Mouse (Mus musculus): Measurements from ENCODE around the gene BC053393. TPM values are rescaled to one million over a fixed set of nuclear protein-coding genes. Genes with fewer than 3 reads are reported as not detected.
"Not testable (repeated sequence)": the region's sequence is repeated elsewhere in the genome, so short reads cannot be mapped to it uniquely, and the experiment has no call there.

Gene BC053393
- polyA plus RNA-seq, 1 experiment from 2014 or later: not detected

- Histone ChIP-seq H3K36me3 (no peaks in the 10 kb centered on the region), H3K4me3 (replicated peaks) (no peak overlapping the region), H3K9me3 (no peaks in the 10 kb centered on the region), H3K9ac (replicated peaks) (no peak overlapping the region), H3K27me3 (no peaks in the 10 kb centered on the region), H3K4me1 (replicated peaks) (no peaks in the 10 kb centered on the region), H3K4me2 (replicated peaks) (no peak overlapping the region), H3K27ac (no peak overlapping the region)
- no peak for ATAC-seq
- WGBS: 85% methylated on average over 3 of the region's 3 CpGs
Observed at GRCm38 (mm10) chr11:46580428-46580827, 9.1 kb downstream of the BC053393 start.

GRCm38 (mm10) chr11:46582741-46583140 is 11.4 kb downstream of the BC053393 start:
- Histone ChIP-seq H3K9me3 (no peaks in the 10 kb centered on the region), H3K4me1 (replicated peaks) (no peaks in the 10 kb centered on the region), H3K36me3 (no peaks in the 10 kb centered on the region), H3K27me3 (no peaks in the 10 kb centered on the region), H3K9ac (replicated peaks) (no peak overlapping the region), H3K27ac (no peak overlapping the region), H3K4me3 (replicated peaks) (no peak overlapping the region), H3K4me2 (replicated peaks) (no peak overlapping the region)
- ATAC-seq: no peak
- WGBS: 80% methylated on average over 5 of the region's 5 CpGs

- H3K9ac ChIP-seq (replicated peaks): no peak overlapping the region
- no peaks in the 10 kb centered on the region for H3K36me3 ChIP-seq
- H3K4me1 ChIP-seq (replicated peaks): no peaks in the 10 kb centered on the region
- no peaks in the 10 kb centered on the region for H3K27me3 ChIP-seq
- H3K4me3 ChIP-seq (replicated peaks): no peak overlapping the region
- WGBS: 94% methylated on average over 2 of the region's 2 CpGs
- no peak for ATAC-seq
- H3K9me3 ChIP-seq: no peaks in the 10 kb centered on the region
- no peak overlapping the region for H3K4me2 ChIP-seq (replicated peaks)
- no peak overlapping the region for H3K27ac ChIP-seq
Observed at GRCm38 (mm10) chr11:46592416-46592815, 21.1 kb downstream of the BC053393 start.

GRCm38 (mm10) chr11:46619929-46620328 is 48.6 kb downstream of the BC053393 start:
- Histone ChIP-seq H3K9me3 (no peaks in the 10 kb centered on the region), H3K27ac (no peak overlapping the region), H3K4me1 (replicated peaks) (no peaks in the 10 kb centered on the region), H3K9ac (replicated peaks) (no peak overlapping the region), H3K4me3 (replicated peaks) (no peak overlapping the region), H3K27me3 (no peaks in the 10 kb centered on the region), H3K36me3 (no peaks in the 10 kb centered on the region), H3K4me2 (replicated peaks) (no peak overlapping the region)
- no peak for ATAC-seq
- 87% methylated on average over 1 of the region's 1 CpGs for WGBS

- H3K27ac ChIP-seq: no peak overlapping the region
- 77% methylated on average over 7 of the region's 7 CpGs for WGBS
Observed at GRCm38 (mm10) chr11:46620414-46621168, 49.3 kb downstream of the BC053393 start.

GRCm38 (mm10) chr11:46629211-46629795 is 58.0 kb downstream of the BC053393 start, which contains the start of gene Dppa1:
TSS of gene Dppa1 (minus strand) at chr11:46629261.
- H3K9ac ChIP-seq (replicated peaks): no peak within 1 kb of the TSS
- WGBS: 90% methylated on average over 2 of the region's 2 CpGs
- no peaks in the 10 kb centered on the region for H3K36me3 ChIP-seq
- H3K27me3 ChIP-seq: no peaks in the 10 kb centered on the region
- no peaks in the 10 kb centered on the region for H3K9me3 ChIP-seq
- no peaks in the 10 kb centered on the region for H3K4me1 ChIP-seq (replicated peaks)
- H3K4me2 ChIP-seq (replicated peaks): no peak within 1 kb of the TSS
- no peak within 1 kb of the TSS for H3K4me3 ChIP-seq (replicated peaks)
- no peak for ATAC-seq
- no peak within 1 kb of the TSS for H3K27ac ChIP-seq

More at GRCm38 (mm10) chr11:46620414-46621168, 49.3 kb downstream of the BC053393 start:
- Histone ChIP-seq H3K36me3 (no peaks in the 10 kb centered on the region), H3K9ac (replicated peaks) (no peak overlapping the region), H3K27me3 (no peaks in the 10 kb centered on the region), H3K4me1 (replicated peaks) (no peaks in the 10 kb centered on the region), H3K4me3 (replicated peaks) (no peak overlapping the region), H3K9me3 (no peaks in the 10 kb centered on the region), H3K4me2 (replicated peaks) (no peak overlapping the region)
- ATAC-seq: no peak

- Histone ChIP-seq H3K4me1 (replicated peaks) (no peaks in the 10 kb centered on the region), H3K9ac (replicated peaks) (no peak overlapping the region), H3K9me3 (no peaks in the 10 kb centered on the region), H3K4me2 (replicated peaks) (no peak overlapping the region), H3K36me3 (no peaks in the 10 kb centered on the region), H3K27me3 (no peaks in the 10 kb centered on the region), H3K4me3 (replicated peaks) (no peak overlapping the region), H3K27ac (no peak overlapping the region)
- ATAC-seq: peak; percentile 66
- WGBS: 36% methylated on average over 3 of the region's 3 CpGs
Observed at GRCm38 (mm10) chr11:46631635-46632034, 60.3 kb downstream of the BC053393 start.

- not testable (repeated sequence) for H3K36me3 ChIP-seq; H3K4me1 ChIP-seq (replicated peaks); H3K9ac ChIP-seq (replicated peaks); H3K27me3 ChIP-seq; H3K27ac ChIP-seq; ATAC-seq; H3K4me2 ChIP-seq (replicated peaks); H3K9me3 ChIP-seq; H3K4me3 ChIP-seq (replicated peaks)
- 77% methylated on average over 4 of the region's 4 CpGs for WGBS
Observed at GRCm38 (mm10) chr11:46635516-46635915, 64.2 kb downstream of the BC053393 start.

- no peak overlapping the region for H3K27ac ChIP-seq
- H3K4me1 ChIP-seq (replicated peaks): no peaks in the 10 kb centered on the region
- H3K9ac ChIP-seq (replicated peaks): no peak overlapping the region
- no peaks in the 10 kb centered on the region for H3K36me3 ChIP-seq
- no peaks in the 10 kb centered on the region for H3K9me3 ChIP-seq
- no peaks in the 10 kb centered on the region for H3K27me3 ChIP-seq
- no peak overlapping the region for H3K4me2 ChIP-seq (replicated peaks)
- no peak for ATAC-seq
- H3K4me3 ChIP-seq (replicated peaks): no peak overlapping the region
- 84% methylated on average over 3 of the region's 3 CpGs for WGBS
Observed at GRCm38 (mm10) chr11:46636568-46636967, 65.2 kb downstream of the BC053393 start.

Other genes starting within 250 kb of the BC053393 start
- gene Itk, start 182.0 kb upstream of the BC053393 start, polyA plus RNA-seq (2015; fragmentation: Nextera tagmentation; extraction: Ambion mirVana): not detected in 2 replicates
- gene Fam71b, start 175.0 kb upstream of the BC053393 start, polyA plus RNA-seq (2015; fragmentation: Nextera tagmentation; extraction: Ambion mirVana): not detected in 2 replicates
- 81.3 and 83.7 TPM in 2 replicates for gene Med7, start 134.6 kb upstream of the BC053393 start, polyA plus RNA-seq (2015; fragmentation: Nextera tagmentation; extraction: Ambion mirVana)
- gene Havcr2, start 116.6 kb upstream of the BC053393 start, polyA plus RNA-seq (2015; fragmentation: Nextera tagmentation; extraction: Ambion mirVana): 0.08 and 0.11 TPM in 2 replicates
- not detected in 2 replicates for gene Gm12169, start 47.3 kb upstream of the BC053393 start, polyA plus RNA-seq (2015; fragmentation: Nextera tagmentation; extraction: Ambion mirVana)
- not detected in 2 replicates for gene Dppa1, start 57.7 kb downstream of the BC053393 start, polyA plus RNA-seq (2015; fragmentation: Nextera tagmentation; extraction: Ambion mirVana)
- gene Timd2, start 135.5 kb downstream of the BC053393 start, polyA plus RNA-seq (2015; fragmentation: Nextera tagmentation; extraction: Ambion mirVana): 0.11 TPM in 1 of 2 replicates, not detected in the other
- gene Havcr1, start 163.5 kb downstream of the BC053393 start, polyA plus RNA-seq (2015; fragmentation: Nextera tagmentation; extraction: Ambion mirVana): not detected in 2 replicates
- 0.09 and 0.19 TPM in 2 replicates for gene Timd4, start 239.3 kb downstream of the BC053393 start, polyA plus RNA-seq (2015; fragmentation: Nextera tagmentation; extraction: Ambion mirVana)